ENCODE assay signal across 8 mouse cellular contexts in the genomic region with DNA sequence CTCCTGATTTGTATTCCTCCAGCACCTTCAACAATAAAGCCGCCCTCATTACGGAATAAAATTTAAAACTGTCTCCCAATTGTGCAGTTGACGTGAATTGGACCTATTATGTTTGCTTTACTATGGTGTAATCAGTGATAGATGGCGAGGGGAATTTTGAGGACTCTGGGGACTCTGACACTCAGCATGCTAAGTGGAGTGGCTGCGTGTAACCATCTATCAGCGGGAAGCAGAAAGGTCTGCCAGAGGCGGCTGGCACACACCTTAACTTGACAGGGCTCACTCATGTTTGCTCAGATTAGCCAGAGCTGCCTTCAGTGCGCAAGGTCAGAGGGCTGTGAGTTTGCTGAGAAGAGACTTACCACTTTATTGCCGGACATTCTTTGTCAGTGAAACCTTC.
DNase-seq lines count a peak whose midpoint lies in the region; ATAC-seq and TF ChIP-seq lines count a peak whose summit lies in the region.
"Had no signal": no experiment of that assay in that cellular context is flagged by ENCODE, and none has a peak within 500 bp of the region (broad histone marks: within the 10 kb centered on the region; RNA-seq: fewer than 3 reads in every experiment).

No protein-coding gene starts in this region.

- no peak overlapping the region for H3K4me3 ChIP-seq in intestine, embryonic 15.5 days (replicated peaks)
- H3K4me3 ChIP-seq in intestine, postnatal 0 days (ENCODE audit: low read depth, low read length), result no peak overlapping the region
- H3K4me3 ChIP-seq in heart, embryonic 11.5 days (ENCODE audit: low read depth, low read length), result no peak overlapping the region
- H3K4me3 ChIP-seq in heart, postnatal 0 days (ENCODE audit: low read depth, low read length), result no peak overlapping the region

- WGBS in intestine, embryonic 15.5 days, result 41% methylated on average over 9 of the region's 9 CpGs
- 34% methylated on average over 9 of the region's 9 CpGs for WGBS in intestine, postnatal 0 days
- 34% methylated on average over 9 of the region's 9 CpGs for WGBS in heart, embryonic 11.5 days (ENCODE audit: insufficient replicate concordance)
- WGBS in heart, postnatal 0 days, result 23% methylated on average over 9 of the region's 9 CpGs

- H3K4me2 ChIP-seq in intestine, embryonic 15.5 days (replicated peaks), result no peak overlapping the region
- no peak overlapping the region for H3K4me2 ChIP-seq in intestine, postnatal 0 days (replicated peaks; ENCODE audit: low read depth)
- no peak overlapping the region for H3K4me2 ChIP-seq in heart, embryonic 11.5 days
- H3K4me2 ChIP-seq in heart, postnatal 0 days (ENCODE audit: low read depth, low read length), result no peak overlapping the region

- no peaks in the 10 kb centered on the region for H3K36me3 ChIP-seq in intestine, embryonic 15.5 days
- no peaks in the 10 kb centered on the region for H3K36me3 ChIP-seq in intestine, postnatal 0 days (ENCODE audit: control insufficient read depth, insufficient read depth)
- H3K36me3 ChIP-seq in heart, embryonic 11.5 days (ENCODE audit: control insufficient read depth, insufficient read depth, low read length), result no peaks in the 10 kb centered on the region
- no peaks in the 10 kb centered on the region for H3K36me3 ChIP-seq in heart, postnatal 0 days (replicated peaks; ENCODE audit: control insufficient read depth, insufficient read depth, low read length)

- no peak overlapping the region for H3K9ac ChIP-seq in intestine, embryonic 15.5 days
- no peak overlapping the region for H3K9ac ChIP-seq in intestine, postnatal 0 days (ENCODE audit: low read depth, low read length)
- H3K9ac ChIP-seq in heart, embryonic 11.5 days (ENCODE audit: low read depth, low read length), result no peak overlapping the region
- no peak overlapping the region for H3K9ac ChIP-seq in heart, postnatal 0 days (replicated peaks; ENCODE audit: low read depth, low read length)

- H3K9me3 ChIP-seq in intestine, embryonic 15.5 days, result no peaks in the 10 kb centered on the region
- no peaks in the 10 kb centered on the region for H3K9me3 ChIP-seq in intestine, postnatal 0 days (ENCODE audit: control insufficient read depth)
- no peaks in the 10 kb centered on the region for H3K9me3 ChIP-seq in heart, embryonic 11.5 days (replicated peaks; ENCODE audit: control insufficient read depth, low read length)
- no peaks in the 10 kb centered on the region for H3K9me3 ChIP-seq in heart, postnatal 0 days (replicated peaks; ENCODE audit: control insufficient read depth, low read length)

- peak; percentile 81 for DNase-seq in heart, postnatal 0 days (ENCODE audit: low spot score)
- DNase-seq in lung, postnatal 4 days, result peak; percentile 28 to 57
- DNase-seq in adrenal gland, adult 2 months, result no peak
- DNase-seq in left cerebral cortex, postnatal 36 days (ENCODE audit: low spot score in 2 of 2), result no peak
- DNase-seq: kidney, postnatal 14 days had no signal

- 0 out of 2 replicates have a peak, but pooled peaks cover 9% of the 10 kb centered on the region for H3K4me1 ChIP-seq in intestine, embryonic 15.5 days (replicated peaks)
- no peaks in the 10 kb centered on the region for H3K4me1 ChIP-seq in intestine, postnatal 0 days (replicated peaks; ENCODE audit: control insufficient read depth, insufficient read depth, low read length)
- peaks cover 25% of the 10 kb centered on the region for H3K4me1 ChIP-seq in heart, embryonic 11.5 days (ENCODE audit: control insufficient read depth, insufficient read depth, low read length)
- peaks cover 21% of the 10 kb centered on the region for H3K4me1 ChIP-seq in heart, postnatal 0 days (ENCODE audit: control insufficient read depth, insufficient read depth)

- peak; percentile 43 for ATAC-seq in intestine, embryonic 15.5 days
- ATAC-seq in intestine, postnatal 0 days, result no peak
- no peak for ATAC-seq in heart, embryonic 11.5 days (replicated peaks; ENCODE audit: insufficient number of reproducible peaks, low FRiP score, low TSS enrichment)
- peak; percentile 76 for ATAC-seq in heart, postnatal 0 days (ENCODE audit: insufficient read depth, low read depth)

- no peak for TF ChIP-seq CTCF in intestine, postnatal 0 days (IDR thresholded peaks at IDR 0.05; ENCODE audit: low read depth)
- TF ChIP-seq CTCF in heart, postnatal 0 days (IDR thresholded peaks at IDR 0.05; ENCODE audit: low read depth), result no peak

- intact Hi-C loops in left cerebral cortex, postnatal 36 days (cut with DNase I), result no loop called here

- H3K27me3 ChIP-seq in intestine, embryonic 15.5 days (replicated peaks), result no peaks in the 10 kb centered on the region
- H3K27me3 ChIP-seq in intestine, postnatal 0 days (replicated peaks; ENCODE audit: control insufficient read depth, insufficient read depth, low read length), result no peaks in the 10 kb centered on the region; the same call in 1 of the 2 replicates
- H3K27me3 ChIP-seq in heart, embryonic 11.5 days (ENCODE audit: control insufficient read depth, insufficient read depth, low read length), result peaks cover 6% of the 10 kb centered on the region; the same call in 1 of the 2 replicates
- H3K27me3 ChIP-seq in heart, postnatal 0 days (ENCODE audit: control insufficient read depth, insufficient read depth, low read length), result no peaks in the 10 kb centered on the region

- no peak overlapping the region for H3K27ac ChIP-seq in intestine, embryonic 15.5 days
- H3K27ac ChIP-seq in intestine, postnatal 0 days (ENCODE audit: low read depth, low read length), result no peak overlapping the region
- H3K27ac ChIP-seq in heart, embryonic 11.5 days (ENCODE audit: low read depth, low read length), result peak overlapping the region; percentile 76
- H3K27ac ChIP-seq in heart, postnatal 0 days (ENCODE audit: low read depth), result 0 out of 2 replicates have a peak overlapping the region, but pooled peaks have one; percentile 11

- no peak for TF ChIP-seq EP300 in heart, postnatal 0 days (IDR thresholded peaks at IDR 0.05; ENCODE audit: low read depth)

Comparison
In these comparisons a context has a peak if more than half of its experiments do, and no peak if none do; other contexts are left out.
1. ATAC-seq: peak in intestine, embryonic 15.5 days (single experiment) and heart, postnatal 0 days (single experiment); none in intestine, postnatal 0 days (single experiment) and heart, embryonic 11.5 days (single experiment).
2. H3K27ac ChIP-seq: peak in heart, embryonic 11.5 days (single experiment) and heart, postnatal 0 days (single experiment); none in intestine, embryonic 15.5 days (single experiment) and intestine, postnatal 0 days (single experiment).
3. DNase-seq: peak in heart, postnatal 0 days (single experiment) and lung, postnatal 4 days (2 of 2); none in adrenal gland, adult 2 months (single experiment) and left cerebral cortex, postnatal 36 days (0 of 2).